Mouse (Mus musculus) liver, embryonic 14.5 days (tissue): ENCODE results near the gene Pcbp3.

Source experiments
- CTCF ChIP-seq: IDR thresholded peaks from 2 replicates; pipeline ENCODE4 v1.5.1; 2016; ENCODE audit warnings: antibody characterized with exemption, low read depth, control low read depth
- EP300 ChIP-seq: IDR thresholded peaks from 2 replicates; pipeline ENCODE4 v1.6.1; 2016; ENCODE audit warnings: antibody characterized with exemption, low read depth

DNA sequence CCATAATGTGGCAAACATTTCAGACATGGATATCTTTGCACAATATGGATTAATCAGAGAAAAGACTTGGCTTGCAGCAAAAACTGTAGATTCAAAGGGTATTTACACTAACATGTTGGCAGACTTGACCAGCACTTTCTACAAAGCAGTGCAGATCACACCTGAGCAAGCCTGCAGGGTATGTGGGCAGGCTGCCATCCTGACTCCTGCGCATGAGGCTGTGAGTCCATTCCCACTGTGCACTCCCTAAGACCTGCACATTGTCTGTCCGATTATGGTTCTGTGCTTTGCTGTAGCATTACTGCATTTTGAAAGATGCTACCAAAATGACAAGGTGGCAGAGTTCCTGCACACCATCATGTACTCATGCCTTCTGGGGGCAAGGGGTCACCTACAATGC is 143.3 kb downstream of the Pcbp3 start:
- TF ChIP-seq CTCF (no peak), EP300 (no peak)
